Mouse (Mus musculus) forebrain, embryonic 16.5 days (tissue): ENCODE measurements around the gene Gm38393. TPM values are rescaled to one million over a fixed set of nuclear protein-coding genes. Genes with fewer than 3 reads are reported as not detected.

ENCODE experiments used
- ATAC-seq: fragments of 200-750 bp; cut with Nextera tagmentation; 2 replicates; pipeline ENCODE4 v1.8.0; 2017; ENCODE audit warnings: mild to moderate bottlenecking, moderate library complexity
- H3K27ac ChIP-seq: fragments of 300-500 bp; sonication (generic); 2 replicates; pipeline ENCODE4 v1.5.1; 2014; ENCODE audit warnings: low read length, control low read depth
- H3K27me3 ChIP-seq: fragments of 300-500 bp; sonication (generic); replicated peaks from 2 replicates; pipeline ENCODE4 v1.6.1; 2014; ENCODE audit warnings: low read length; ENCODE audit not compliant: control insufficient read depth, insufficient read depth
- H3K36me3 ChIP-seq: fragments of 300-500 bp; sonication (generic); 2 replicates; pipeline ENCODE4 v1.6.1; 2014; ENCODE audit not compliant: control insufficient read depth, insufficient read depth
- H3K4me1 ChIP-seq: fragments of 300-500 bp; sonication (generic); replicated peaks from 2 replicates; pipeline ENCODE4 v1.6.1; 2014; ENCODE audit warnings: low read length; ENCODE audit not compliant: control insufficient read depth, insufficient read depth
- H3K4me2 ChIP-seq: fragments of 300-500 bp; sonication (generic); 2 replicates; pipeline ENCODE4 v1.6.1; 2014; ENCODE audit warnings: mild to moderate bottlenecking, low read length, control low read depth
- H3K4me3 ChIP-seq: fragments of 300-500 bp; sonication (generic); replicated peaks from 2 replicates; pipeline ENCODE4 v1.5.1; 2014; ENCODE audit warnings: mild to moderate bottlenecking, low read length, control low read depth
- H3K9ac ChIP-seq: fragments of 300-500 bp; sonication (generic); replicated peaks from 2 replicates; pipeline ENCODE4 v1.6.1; 2014; ENCODE audit warnings: low read depth, low read length, control low read depth
- H3K9me3 ChIP-seq: fragments of 300-500 bp; sonication (generic); 2 replicates; pipeline ENCODE4 v1.6.1; 2016; ENCODE audit warnings: low read length; ENCODE audit not compliant: control insufficient read depth
- WGBS: fragments of 180-500 bp; shearing (Covaris S2); extraction: QIAGEN DNeasy Blood & Tissue Kit; methylation state at CpG from one replicate; pipeline ENCODE4 v1.1.7; 2014; 5-methylcytosine and 5-hydroxymethylcytosine counted together
- polyA plus RNA-seq: library from polyadenylated mRNA; unstranded; fragments of >200 nt; fragmentation: Nextera tagmentation; extraction: Ambion mirVana; gene quantifications from 2 replicates; pipeline ENCODE4 v1.2.1, GENCODE M21; 2015

The Gm38393 gene
- 2.3 and 2.5 TPM in 2 replicates for polyA plus RNA-seq

DNA sequence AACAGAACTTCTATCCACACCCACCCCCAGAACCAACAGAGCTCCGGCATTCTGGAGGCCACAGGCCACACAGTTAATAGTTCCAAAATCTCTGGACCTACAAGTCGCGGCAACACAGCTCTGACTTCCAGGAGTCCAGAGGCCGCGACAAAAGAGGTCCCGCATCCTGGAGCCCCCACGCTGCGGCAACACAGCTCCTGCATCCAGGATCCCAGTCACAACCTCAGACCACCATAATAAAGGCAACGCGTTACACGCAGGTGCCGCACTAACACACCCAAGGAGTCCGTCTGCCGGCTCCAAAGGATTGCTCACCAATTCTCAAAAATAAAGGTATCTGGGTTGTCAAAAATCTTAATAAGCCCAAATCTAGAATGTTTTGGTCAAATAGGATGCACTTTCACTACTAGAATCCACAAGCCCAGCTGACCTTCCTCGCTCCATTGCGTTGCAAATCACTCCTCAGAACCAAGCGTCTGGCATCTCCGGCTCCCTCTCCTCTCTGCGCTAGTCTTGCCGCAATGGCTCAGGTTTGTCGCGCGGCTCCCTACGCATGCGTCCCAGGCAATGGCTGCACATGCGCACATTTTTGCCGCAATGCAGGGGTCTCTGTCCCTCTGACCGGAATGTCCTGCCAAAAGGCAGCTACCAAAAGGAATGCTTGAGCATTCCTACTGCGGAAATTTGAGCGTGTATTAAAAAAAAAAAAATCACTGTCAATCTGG, at the start of gene Gm38393, which contains the start of gene Snurf:
Gm38393 (minus strand) TSS at position 459 of the 725 bp plus-strand sequence.
Snurf (minus strand) TSS at position 444 of the 725 bp plus-strand sequence.
- WGBS, result 33% methylated on average over 30 of the region's 30 CpGs
- peak; percentile 71 for ATAC-seq
- Histone ChIP-seq H3K36me3 (no peaks in the 10 kb centered on the region), H3K4me3 (peak within 1 kb of the TSS; percentile 48), H3K27me3 (no peaks in the 10 kb centered on the region), H3K27ac (peak within 1 kb of the TSS; percentile 76), H3K9ac (peak within 1 kb of the TSS; percentile 62), H3K9me3 (no peaks in the 10 kb centered on the region), H3K4me2 (peak within 1 kb of the TSS; percentile 41), H3K4me1 (no peaks in the 10 kb centered on the region)

DNA sequence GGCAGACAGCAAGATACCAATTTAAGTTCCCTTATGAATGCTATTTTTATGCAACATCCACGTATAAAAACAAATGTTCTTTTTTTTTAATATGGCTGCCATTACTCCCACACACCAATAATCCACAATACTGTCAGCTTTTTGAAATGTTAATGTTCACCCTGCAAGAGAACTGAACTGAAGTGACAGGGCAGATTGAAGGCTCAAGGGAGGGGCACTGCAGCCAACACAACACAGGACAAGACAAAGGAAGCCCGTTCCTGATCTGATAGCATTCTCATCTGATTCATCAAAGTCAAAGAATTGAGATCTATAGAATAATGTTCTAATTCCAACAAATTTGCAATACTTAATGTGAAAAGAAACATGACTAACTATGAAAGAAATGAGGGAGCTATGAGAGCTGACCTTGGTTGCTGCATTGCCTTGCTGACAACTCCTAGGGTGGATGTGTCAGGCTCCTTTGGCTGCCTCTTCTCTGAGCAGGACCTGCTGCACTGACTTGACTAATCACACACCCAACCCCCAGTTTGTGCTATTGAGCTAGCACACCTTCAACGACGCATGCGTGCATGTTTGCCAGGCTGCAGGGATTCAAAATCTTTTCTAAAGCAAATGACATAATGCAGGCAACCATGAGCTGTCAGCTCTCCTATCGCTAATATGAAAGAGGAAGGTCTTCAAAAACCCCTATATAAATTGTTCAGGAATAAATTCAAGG, 42.8 kb upstream of the Gm38393 start:
- H3K27me3 ChIP-seq, result no peaks in the 10 kb centered on the region
- no peaks in the 10 kb centered on the region for H3K9me3 ChIP-seq
- no peak overlapping the region for H3K4me2 ChIP-seq
- peak overlapping the region; percentile 29 for H3K4me3 ChIP-seq
- H3K27ac ChIP-seq, result peak overlapping the region; percentile 44; the same call in 1 of the 2 replicates
- WGBS, result 57% methylated on average over 6 of the region's 6 CpGs
- peak; percentile 85 for ATAC-seq
- no peaks in the 10 kb centered on the region for H3K4me1 ChIP-seq
- peak overlapping the region; percentile 5; the same call in 1 of the 2 replicates for H3K9ac ChIP-seq
- no peaks in the 10 kb centered on the region for H3K36me3 ChIP-seq

DNA sequence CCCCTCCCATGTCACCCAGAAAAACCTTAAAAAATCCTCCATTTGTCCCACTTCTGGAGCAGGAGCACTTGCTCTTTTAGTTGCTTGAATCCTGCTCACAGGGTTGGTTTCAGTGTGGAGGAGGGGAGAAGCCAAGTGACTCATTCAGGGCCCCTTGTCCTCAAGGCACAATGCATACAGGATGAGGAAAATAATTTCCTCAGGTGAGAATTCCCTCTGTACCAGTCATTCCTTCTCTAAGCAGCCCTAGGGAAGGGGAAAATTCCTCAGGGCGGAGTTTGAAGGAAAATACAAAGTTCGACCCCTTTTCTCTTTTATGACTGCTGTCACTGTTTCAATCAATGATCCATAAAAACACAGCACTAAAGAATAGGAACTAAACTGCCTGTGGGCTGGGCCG, 8.3 kb upstream of the Gm38393 start:
- Histone ChIP-seq H3K9me3 (peaks cover 5% of the 10 kb centered on the region; the same call in 1 of the 2 replicates), H3K4me1 (no peaks in the 10 kb centered on the region), H3K4me3 (no peak overlapping the region), H3K27ac (no peak overlapping the region), H3K9ac (no peak overlapping the region), H3K27me3 (no peaks in the 10 kb centered on the region), H3K4me2 (no peak overlapping the region), H3K36me3 (no peaks in the 10 kb centered on the region)
- no peak for ATAC-seq
- WGBS, result 67% methylated on average over 3 of the region's 3 CpGs

DNA sequence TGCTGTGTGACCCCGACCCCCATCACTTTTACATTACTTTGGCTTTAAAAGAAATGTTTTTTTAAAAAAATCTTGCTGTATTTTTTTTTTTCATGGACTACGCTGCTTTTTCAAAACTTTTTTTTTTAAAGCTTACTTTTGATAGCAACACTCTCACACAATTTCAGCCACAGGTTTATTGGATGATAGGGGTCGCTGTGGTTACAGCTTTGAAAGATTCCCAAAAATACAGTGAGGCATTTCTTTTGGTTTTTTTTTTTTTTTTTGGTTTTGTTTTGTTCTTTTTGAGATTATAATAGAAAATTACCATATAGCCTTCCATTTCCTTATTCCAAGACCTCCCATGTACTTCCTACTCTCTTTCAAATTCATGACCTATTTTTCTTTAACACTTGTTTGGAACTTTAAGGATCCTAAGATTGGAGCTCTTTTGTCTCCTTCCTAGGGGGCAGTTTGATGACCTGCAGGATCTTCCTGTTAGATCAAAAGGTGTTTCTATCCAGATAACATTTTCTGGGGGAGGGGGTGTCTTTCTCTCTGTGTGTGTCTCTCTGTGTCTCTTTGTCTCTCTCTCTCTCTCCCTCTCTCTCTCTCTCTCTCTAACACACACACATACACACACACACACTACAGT, 3.0 kb upstream of the Gm38393 start:
- Histone ChIP-seq H3K9ac (no peak overlapping the region), H3K27ac (no peak overlapping the region)
- 33% methylated on average over 3 of the region's 3 CpGs for WGBS

DNA sequence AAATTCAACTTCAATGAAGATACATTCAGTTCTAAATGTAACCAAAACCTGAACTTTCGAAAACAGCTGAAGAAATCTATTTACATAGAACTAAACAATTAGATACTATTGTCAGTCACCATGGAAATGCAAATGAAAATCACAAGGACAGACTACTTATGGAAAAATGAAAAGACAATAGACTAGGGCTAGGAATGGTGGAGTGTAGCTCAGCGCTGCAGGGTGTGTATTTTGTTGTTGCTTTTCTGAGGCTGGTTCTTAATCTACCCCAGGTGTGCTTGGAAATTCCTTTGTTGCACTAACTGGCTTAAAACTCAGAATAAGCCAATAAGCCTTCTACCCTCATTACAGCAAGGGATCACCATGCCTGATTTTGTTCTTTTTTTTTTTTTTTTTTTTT, 1.4 kb upstream of the Gm38393 start:
- Histone ChIP-seq H3K9ac (no peak overlapping the region), H3K4me1 (no peaks in the 10 kb centered on the region), H3K4me3 (no peak overlapping the region), H3K36me3 (no peaks in the 10 kb centered on the region), H3K4me2 (no peak overlapping the region), H3K9me3 (no peaks in the 10 kb centered on the region), H3K27ac (no peak overlapping the region), H3K27me3 (no peaks in the 10 kb centered on the region)
- WGBS, result 46% methylated on average over 2 of the region's 2 CpGs
- ATAC-seq, result no peak

More for the DNA sequence above, 3.0 kb upstream of the Gm38393 start:
- H3K4me3 ChIP-seq, result no peak overlapping the region
- H3K9me3 ChIP-seq, result peaks cover 3% of the 10 kb centered on the region; the same call in 1 of the 2 replicates
- no peak for ATAC-seq
- no peaks in the 10 kb centered on the region for H3K36me3 ChIP-seq
- no peak overlapping the region for H3K4me2 ChIP-seq
- no peaks in the 10 kb centered on the region for H3K4me1 ChIP-seq
- H3K27me3 ChIP-seq, result no peaks in the 10 kb centered on the region

DNA sequence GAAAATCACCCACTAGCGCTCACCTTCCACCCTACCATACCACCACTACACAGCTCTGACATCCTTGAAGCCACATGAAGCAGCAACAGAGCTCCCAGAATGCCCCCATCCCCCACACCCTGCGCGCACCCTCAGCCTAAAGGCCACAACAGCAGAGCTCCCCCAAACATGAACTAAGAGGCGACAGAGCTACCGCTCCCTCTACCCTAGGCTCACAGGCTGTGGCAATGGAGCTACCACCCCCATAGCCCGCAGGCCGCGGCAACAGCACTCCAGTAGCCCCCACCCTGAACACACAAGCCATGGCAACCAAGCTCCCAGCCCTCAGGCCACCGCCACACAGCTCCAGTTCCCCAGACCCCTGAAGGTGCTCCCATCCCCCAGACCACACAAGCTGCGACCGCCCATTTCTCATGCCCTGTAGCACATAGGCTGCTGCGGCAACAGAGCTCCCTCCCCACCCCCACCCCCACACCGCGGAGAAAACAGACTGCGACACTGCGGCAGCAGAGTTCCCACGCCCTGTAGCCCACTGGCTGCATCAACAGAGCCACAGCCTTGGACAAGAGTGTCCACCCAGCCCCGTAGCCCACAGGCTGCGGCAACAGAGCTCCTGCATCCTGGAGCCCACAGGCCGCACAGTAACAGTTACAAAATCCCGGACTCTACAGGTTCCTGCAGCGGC, 801 bp downstream of the Gm38393 start:
- peak overlapping the region; percentile 48 for H3K4me3 ChIP-seq
- no peaks in the 10 kb centered on the region for H3K27me3 ChIP-seq
- peak overlapping the region; percentile 62 for H3K9ac ChIP-seq
- peak overlapping the region; percentile 41 for H3K4me2 ChIP-seq
- peak; percentile 83 for ATAC-seq
- H3K9me3 ChIP-seq, result no peaks in the 10 kb centered on the region
- H3K27ac ChIP-seq, result peak overlapping the region; percentile 76
- WGBS, result 42% methylated on average over 22 of the region's 22 CpGs
- no peaks in the 10 kb centered on the region for H3K4me1 ChIP-seq
- no peaks in the 10 kb centered on the region for H3K36me3 ChIP-seq

DNA sequence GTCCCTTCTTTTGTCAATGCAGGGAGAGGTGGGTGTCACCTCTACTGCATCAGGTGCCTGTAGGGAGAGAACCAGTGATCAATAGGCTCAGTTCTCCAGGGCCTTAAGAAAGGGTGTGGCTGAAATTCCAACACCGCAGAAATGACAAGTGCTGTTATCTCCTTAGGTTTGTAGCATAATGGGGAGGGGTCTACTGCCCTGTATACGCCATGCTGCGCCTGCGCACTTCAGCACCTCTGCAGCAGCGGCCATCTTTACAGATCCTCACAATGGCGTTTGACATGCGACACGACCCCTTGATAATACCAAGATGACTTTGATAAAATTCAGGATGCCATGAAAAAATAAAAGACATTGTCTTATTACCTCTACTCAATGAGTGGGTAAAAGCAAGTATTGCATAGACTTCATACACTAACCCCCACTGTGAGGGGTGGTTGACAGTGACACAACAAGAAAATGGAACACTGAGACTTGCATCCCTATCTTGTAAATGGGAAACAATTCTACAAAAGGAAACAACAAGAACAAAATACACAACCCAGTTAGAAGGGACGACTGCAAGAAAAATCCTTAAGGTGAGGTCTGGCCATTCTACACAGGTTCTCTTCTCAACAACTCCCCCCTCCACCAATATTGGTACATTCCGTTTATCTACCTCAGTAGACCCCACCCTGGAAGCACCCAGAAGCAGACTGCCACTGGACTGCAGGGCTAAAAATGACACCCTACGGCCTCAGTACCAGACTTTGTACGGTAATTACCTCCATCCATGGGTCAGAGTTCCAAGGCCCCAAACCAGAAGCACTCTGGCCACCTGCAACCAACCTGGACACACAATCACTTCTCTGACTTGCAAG, 1.6 kb downstream of the Gm38393 start:
- Histone ChIP-seq H3K36me3 (no peaks in the 10 kb centered on the region), H3K27ac (peak overlapping the region; percentile 76), H3K9ac (peak overlapping the region; percentile 62), H3K4me1 (no peaks in the 10 kb centered on the region), H3K4me2 (peak overlapping the region; percentile 41), H3K9me3 (no peaks in the 10 kb centered on the region), H3K4me3 (peak overlapping the region; percentile 48), H3K27me3 (no peaks in the 10 kb centered on the region)
- WGBS, result 44% methylated on average over 12 of the region's 12 CpGs
- ATAC-seq, result peak; percentile 79

DNA sequence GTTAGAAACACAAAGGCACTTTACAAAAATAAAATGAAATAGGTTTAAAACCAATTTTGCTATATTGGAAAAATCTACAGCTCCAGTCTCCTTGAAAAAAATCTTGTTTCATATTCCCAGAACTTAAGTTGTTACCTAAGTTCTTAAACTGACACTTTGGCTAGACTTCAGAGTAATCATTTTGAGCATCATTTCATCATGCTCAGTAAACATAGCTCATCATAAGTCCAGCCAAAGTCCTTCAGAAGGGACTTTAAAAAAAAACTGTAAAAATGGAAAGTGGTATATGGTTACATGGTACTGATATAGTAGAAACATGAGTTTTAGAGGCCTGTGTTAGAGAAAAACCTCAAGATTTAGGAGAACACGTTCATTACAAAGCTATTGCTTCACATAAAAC, 26.2 kb downstream of the Gm38393 start:
- H3K36me3 ChIP-seq, result no peaks in the 10 kb centered on the region
- H3K4me1 ChIP-seq, result no peaks in the 10 kb centered on the region
- ATAC-seq, result no peak
- no peak overlapping the region for H3K4me3 ChIP-seq
- no peaks in the 10 kb centered on the region for H3K9me3 ChIP-seq
- no peak overlapping the region for H3K9ac ChIP-seq
- H3K27ac ChIP-seq, result no peak overlapping the region
- H3K27me3 ChIP-seq, result no peaks in the 10 kb centered on the region
- H3K4me2 ChIP-seq, result no peak overlapping the region
- 68% methylated on average over 1 of the region's 1 CpGs for WGBS
